Mouse (Mus musculus) embryo, embryonic 10.5 days (tissue): ENCODE measurements at regions not wholly inside any gene's neighbourhood (a gene's known extent, or its start where the extent isn't known, plus 50 kb on each side); places are given as distances from the start of the nearest gene placed in this dataset.

Experiments
- DNase-seq: peaks from one replicate; pipeline ENCODE4 v3.0.0-alpha.2; 2015; ENCODE audit warnings: low spot score

DNA sequence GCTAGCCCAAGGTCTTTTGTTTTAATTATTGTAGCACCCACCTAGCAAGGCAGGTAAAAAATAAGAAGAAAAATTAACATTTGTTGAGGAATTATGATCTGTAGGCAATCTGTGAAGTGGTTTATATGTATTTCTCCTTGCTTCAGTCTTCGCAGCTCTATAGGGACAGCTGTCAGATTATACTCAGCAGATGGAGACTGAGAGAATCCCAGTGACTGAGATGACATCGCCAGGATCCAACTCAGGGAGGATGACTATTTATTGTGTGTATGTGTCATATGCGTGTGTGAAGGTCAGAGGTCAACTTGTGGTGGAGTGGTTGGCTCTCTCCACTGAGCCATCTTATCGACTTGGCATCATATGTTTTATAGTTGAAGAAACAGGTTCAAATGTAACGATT lies 362.0 kb upstream of the Chd6 start:
- no peak for DNase-seq

GRCm38 (mm10) chr2:161470025-161470424 lies 361.1 kb upstream of the Chd6 start:
- peak; percentile 73 for DNase-seq

GRCm38 (mm10) chr2:161467035-161467434 lies 358.2 kb upstream of the Chd6 start:
- DNase-seq = peak; percentile 73

- DNase-seq = no peak
Observed at GRCm38 (mm10) chr2:161460600-161460999, 351.7 kb upstream of the Chd6 start.

- DNase-seq = peak; percentile 10
Observed at GRCm38 (mm10) chr2:161454466-161454865, 345.6 kb upstream of the Chd6 start.

DNA sequence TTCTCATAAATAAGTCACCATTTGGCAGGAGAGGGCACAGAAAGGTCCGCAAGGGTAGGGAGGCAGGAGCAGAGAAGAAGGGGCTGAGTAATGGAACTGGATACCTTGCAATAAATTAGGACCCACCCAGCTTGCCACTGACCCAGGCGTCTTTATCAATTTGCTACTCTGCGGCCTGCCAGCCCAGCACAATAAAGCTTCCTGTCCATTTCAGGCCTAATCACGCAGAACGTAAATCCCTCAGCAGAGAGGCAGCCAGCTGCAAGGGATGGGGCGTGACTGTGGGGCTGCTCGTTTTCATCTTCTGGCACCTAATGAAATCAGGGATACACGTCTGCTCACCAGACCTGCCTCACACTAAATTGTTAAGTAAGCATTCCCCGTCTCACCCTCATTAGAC lies 324.9 kb upstream of the Chd6 start:
- DNase-seq = peak; percentile 54

DNA sequence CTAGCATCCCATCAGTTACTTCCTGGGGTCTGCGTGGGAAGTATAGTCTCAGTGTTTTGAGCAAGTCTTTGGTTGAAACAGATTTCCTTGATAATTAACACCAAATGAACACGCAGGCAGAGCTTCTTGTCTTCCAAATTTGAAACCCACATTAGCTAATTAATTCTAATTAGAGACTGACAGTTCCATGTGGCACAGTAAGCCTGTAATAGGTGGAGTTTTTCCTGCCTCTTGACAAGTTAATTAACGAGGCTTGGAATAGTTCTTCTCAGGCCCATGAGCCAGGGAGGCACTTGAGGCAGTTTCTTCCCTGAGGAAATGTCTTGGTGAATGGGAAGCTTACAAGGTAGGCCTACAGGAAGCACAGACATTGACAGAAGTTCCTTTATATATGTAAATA lies 320.4 kb upstream of the Chd6 start:
- no peak for DNase-seq

DNA sequence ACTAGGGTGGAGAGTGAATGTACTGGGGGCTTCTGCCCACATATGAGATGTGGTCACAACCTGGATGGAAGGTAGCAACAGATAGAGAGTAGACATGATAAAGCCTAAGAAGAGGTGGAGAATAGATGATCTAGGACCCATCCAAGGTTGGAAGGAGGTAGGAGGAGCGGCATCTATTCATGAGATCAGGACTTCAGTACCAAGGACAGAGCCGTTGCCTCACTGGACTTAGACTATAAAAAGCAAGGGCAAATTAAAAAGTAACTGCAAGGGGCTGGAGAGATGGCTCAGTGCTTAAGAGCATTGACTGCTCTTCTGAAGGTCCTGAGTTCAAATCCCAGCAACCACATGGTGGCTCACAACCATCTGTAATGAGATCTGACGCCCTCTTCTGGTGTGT lies 316.7 kb upstream of the Chd6 start:
- peak; percentile 75 for DNase-seq

GRCm38 (mm10) chr2:161418062-161418461 lies 309.2 kb upstream of the Chd6 start:
- DNase-seq = no peak

DNA sequence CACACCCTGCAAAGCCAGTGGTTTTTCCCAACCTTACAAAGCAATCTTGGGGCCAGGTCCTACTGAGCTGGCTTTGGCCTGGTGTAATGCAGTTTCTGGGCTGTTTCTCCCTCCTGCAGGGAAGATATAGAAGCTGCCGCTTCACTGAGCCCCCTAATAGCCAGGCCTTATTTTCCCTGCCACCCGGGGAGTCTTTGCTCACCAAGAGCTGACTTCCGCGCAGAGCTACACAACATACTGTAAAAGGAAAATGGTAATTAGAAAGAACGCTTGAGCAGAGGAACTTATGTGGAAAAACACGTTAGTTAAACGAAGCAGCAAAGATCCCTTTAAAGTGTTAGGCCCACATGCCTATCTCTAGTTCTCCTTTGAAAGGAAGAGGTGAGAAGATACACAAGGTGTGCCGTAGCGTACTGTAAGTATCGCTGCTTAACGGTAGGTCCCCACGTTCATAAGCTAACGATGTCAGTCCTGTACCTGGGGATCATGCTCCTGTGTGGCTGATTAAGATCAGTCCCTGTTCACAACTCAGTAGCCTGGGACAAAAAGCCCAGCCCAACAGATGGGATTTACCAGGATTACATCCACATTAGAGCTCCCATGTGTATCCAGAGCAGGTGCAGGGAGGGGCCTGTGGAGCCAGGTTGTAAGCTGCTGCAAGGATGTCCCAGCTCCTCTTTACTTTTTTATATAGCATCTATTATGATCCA lies 307.5 kb upstream of the Chd6 start:
- no peak for DNase-seq

GRCm38 (mm10) chr2:161408306-161408705 lies 299.4 kb upstream of the Chd6 start:
- no peak for DNase-seq

GRCm38 (mm10) chr2:161405847-161406384 lies 297.0 kb upstream of the Chd6 start:
- no peak for DNase-seq

- DNase-seq = no peak
Observed at GRCm38 (mm10) chr2:161398061-161398460, 289.2 kb upstream of the Chd6 start.

GRCm38 (mm10) chr2:161390954-161391690 lies 282.2 kb upstream of the Chd6 start:
- no peak for DNase-seq

- no peak for DNase-seq
Observed at GRCm38 (mm10) chr2:161389318-161389835, 280.5 kb upstream of the Chd6 start.

- DNase-seq = no peak
Observed at GRCm38 (mm10) chr2:161387054-161387453, 278.2 kb upstream of the Chd6 start.

- no peak for DNase-seq
Observed at GRCm38 (mm10) chr2:161382411-161382810, 273.5 kb upstream of the Chd6 start.

DNA sequence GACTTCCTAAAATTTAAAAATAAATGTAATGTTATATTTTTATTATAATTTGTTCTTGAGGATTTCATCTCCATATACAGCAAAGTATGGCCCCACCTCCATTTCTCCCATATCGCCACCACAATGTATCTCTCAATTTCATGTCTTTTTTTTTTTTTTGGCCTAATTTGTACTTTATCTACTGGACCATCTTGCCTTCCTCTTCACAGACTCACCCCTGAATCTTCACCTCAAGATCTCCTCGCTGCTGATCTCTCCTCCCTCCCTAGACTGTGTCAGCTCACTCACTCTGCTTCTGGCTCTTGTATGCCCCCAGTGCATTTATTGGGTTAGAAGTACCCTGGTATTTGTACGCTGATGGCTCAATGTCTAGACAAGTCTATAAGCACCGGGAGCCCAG lies 269.4 kb upstream of the Chd6 start:
- no peak for DNase-seq

DNA sequence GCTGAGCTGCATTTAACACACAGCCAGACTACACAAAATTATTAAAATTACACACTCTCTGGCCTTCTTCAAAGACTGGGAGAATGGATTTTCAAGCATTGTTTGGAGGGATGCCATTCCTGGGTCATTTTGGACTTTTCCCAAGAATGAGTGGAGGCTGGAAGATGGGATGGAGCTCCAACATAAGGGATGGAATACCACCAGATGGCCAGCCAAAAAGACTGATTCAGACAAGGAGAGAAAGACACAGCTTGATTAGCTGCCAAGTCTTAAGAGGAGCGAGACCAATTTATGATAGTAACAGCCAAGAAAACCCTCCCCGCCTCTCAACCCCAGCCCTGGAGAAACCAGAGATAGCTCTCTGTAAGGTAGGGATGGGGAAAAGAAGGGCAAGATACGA lies 253.4 kb upstream of the Chd6 start:
- DNase-seq = no peak

- DNase-seq = no peak
Observed at GRCm38 (mm10) chr2:161349110-161349509, 240.2 kb upstream of the Chd6 start.

GRCm38 (mm10) chr2:161344018-161344417 lies 235.1 kb upstream of the Chd6 start:
- DNase-seq = no peak

- DNase-seq = no peak
Observed at GRCm38 (mm10) chr2:161342648-161343047, 233.8 kb upstream of the Chd6 start.

DNA sequence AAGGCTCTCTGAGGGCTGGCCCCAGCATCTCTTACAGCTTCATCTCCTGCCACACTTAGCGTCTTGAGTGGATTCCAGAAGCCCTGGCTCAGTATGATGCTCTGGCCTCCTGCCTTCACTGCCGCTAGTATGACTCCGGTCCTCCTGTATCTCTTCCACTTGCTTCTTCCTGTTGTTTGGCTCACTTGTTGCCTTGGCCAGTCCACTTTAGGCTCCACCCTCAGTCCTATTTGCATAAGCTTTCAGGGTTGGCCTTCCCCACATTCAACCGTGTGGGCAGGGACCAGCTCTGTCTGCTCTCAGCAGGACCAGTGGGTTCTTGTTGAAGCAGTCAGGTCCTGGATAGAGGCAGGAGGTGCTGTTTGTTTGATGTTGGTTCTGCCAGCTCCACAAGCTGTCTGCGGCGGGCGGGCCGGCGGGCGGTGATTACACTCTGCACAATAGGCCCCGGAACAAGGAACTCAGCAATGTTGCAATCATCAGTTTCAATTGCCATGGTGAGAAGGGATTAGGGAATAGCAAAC lies 232.6 kb upstream of the Chd6 start:
- peak; percentile 82 for DNase-seq
